Mouse (Mus musculus) right cerebral cortex, adult 2 months (tissue): ENCODE measurements around the gene Uba3.

Experiments
- DNase-seq, 2 experiments: peaks; one replicate each; pipeline ENCODE4 v3.0.0; 2021 to 2022; ENCODE audit warnings: low spot score in 2 of 2

Uba3 gene

GRCm38 (mm10) chr6:97141811-97142210 lies 63.6 kb downstream of the Uba3 start:
- no peak for DNase-seq
